Mouse (Mus musculus) erythroblast, adult 5-6 weeks (primary cell): ENCODE data around the gene Begain. TPM values are rescaled to one million over a fixed set of nuclear protein-coding genes. Genes with fewer than 3 reads are reported as not detected.

ENCODE experiments used
- ATAC-seq: replicated peaks from 2 replicates; pipeline ENCODE4 v1.8.0; 2016; ENCODE audit warnings: moderate number of reproducible peaks, mild to moderate bottlenecking, moderate TSS enrichment, inconsistent platforms; ENCODE audit not compliant: poor library complexity, low FRiP score, severe bottlenecking
- total RNA-seq, 2 experiments: library from RNA; stranded (forward) in 1 of 2; stranded (reverse) in 1 of 2; fragments of 150-400 nt in 1 of 2; fragments of 200-764, 138-1000 nt in 1 of 2; gene quantifications; 2 replicates each; pipeline versions ENCODE4 v1.2.3 to v1.2.4; 2015 to 2017; ENCODE audit warnings: low replicate concordance in 2 of 2

Gene Begain
- total RNA-seq (2015; ENCODE audit: low replicate concordance), result not detected in 2 replicates
- total RNA-seq (2017; ENCODE audit: low replicate concordance), result not detected in 2 replicates

- no peak for ATAC-seq
These were observed at the start of gene Begain for GRCm38 (mm10) chr12:109068167-109068653. Begain (minus strand) TSS chr12:109068217.

- ATAC-seq, result no peak
These were observed 47.7 kb upstream of the Begain start for GRCm38 (mm10) chr12:109115707-109116106.

- ATAC-seq, result no peak
These were observed 47.1 kb upstream of the Begain start for GRCm38 (mm10) chr12:109115161-109115560.

GRCm38 (mm10) chr12:109112996-109113592 is 45.1 kb upstream of the Begain start:
- ATAC-seq, result no peak

DNA sequence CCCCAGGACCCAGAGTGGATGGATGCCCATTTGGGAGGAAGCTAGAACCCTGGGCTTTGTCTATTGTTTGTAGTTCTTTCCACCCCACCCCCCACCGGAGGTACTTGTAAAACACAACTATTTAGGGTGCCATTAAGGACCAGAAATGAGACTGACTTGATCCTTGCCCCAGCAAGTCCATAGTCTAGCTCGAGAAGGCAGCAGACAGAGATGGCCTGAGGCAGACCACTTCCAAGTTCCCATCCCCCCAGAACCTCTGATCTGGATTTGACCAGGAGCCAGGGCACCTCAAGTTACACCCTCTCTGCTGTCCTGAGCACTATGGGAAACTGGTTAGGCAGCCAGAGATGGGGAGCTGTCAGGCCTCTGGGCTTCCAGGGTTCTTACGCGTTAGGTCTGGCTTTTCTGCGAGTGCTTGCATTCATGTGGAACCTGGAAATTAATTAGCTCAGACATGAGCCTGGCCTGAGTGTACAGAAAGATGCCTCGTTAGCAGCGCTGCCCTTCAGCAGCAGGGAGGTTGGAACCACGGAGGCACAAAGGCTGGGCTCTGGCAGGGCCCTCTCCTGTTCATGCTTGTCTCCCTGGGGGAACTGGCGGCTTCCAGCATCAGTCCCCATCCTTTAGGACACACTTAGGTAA is 44.5 kb upstream of the Begain start:
- ATAC-seq, result no peak

DNA sequence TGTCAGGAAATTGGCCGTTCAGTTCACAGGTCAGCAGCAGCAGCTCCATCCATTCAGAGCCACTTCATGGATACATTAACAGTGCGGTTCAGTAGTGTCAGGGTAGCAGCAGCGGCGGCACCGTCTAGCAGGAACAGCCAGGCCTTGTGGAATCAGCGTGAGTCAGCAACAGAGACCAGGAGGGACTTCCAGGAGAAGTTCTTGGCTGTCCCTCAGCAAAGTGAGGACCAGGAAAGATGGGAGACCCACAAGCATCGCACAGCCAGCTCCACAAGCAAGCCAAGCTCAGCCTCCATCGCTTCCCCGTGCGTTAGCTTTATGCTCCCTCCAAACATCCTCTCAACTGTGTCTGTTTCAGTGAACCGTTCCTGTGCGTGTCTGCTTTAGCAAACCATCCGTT is 40.9 kb upstream of the Begain start:
- ATAC-seq, result no peak

GRCm38 (mm10) chr12:109100381-109100780 is 32.4 kb upstream of the Begain start:
- ATAC-seq, result no peak

DNA sequence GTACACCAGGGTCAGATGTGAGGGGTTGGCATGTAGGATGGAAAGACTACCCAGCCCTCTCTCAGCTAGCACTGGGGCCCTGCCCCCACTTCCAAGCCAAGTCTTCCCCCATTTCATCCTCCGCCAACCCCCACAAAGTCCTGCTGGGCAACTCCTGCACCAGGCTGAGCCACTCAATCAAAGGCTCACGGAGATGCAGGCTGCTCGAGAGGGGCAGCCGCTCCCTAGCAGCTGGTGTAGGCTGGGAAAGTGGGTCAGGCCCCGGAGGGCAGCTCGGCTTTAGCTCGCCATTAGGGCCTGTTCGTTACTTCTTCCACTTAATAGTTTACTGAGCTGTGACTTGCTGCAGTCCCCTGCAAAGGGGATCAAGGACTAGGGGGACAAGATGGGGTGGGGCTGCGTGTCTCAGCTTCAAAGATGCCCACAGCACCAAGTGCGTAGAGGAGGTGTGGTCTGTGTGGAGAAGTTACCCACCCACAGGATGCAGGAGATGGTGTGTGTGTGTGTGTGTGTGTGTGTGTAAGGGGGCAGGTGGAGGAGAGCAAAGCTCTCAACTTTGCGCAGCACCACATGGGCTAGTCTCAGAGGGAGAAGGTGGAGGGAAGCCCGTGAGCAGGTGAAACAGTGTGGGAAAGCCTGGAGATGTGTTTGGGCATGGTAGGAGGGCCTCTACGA is 22.6 kb upstream of the Begain start:
- ATAC-seq, result no peak

DNA sequence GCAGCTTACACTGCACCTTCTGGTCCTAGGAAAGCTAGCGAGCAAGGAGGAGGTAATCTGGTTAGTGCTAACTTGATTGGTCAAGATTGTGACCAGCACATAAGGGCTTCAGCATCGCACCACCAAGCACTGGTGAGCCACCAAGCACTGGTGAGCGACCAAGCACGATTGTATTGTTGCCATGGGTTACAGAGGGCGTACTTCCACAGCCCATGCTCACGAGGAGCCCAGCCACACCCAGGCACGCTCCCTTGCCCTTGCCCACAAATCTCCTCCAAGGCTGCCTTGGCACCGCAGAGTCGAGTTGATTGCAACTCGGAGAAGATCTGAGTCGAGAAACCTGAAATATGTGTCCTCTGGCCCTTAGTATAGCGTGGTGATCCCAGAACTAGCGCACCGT is 22.0 kb upstream of the Begain start:
- no peak for ATAC-seq

- no peak for ATAC-seq
These were observed 18.1 kb upstream of the Begain start for GRCm38 (mm10) chr12:109086111-109086510.

DNA sequence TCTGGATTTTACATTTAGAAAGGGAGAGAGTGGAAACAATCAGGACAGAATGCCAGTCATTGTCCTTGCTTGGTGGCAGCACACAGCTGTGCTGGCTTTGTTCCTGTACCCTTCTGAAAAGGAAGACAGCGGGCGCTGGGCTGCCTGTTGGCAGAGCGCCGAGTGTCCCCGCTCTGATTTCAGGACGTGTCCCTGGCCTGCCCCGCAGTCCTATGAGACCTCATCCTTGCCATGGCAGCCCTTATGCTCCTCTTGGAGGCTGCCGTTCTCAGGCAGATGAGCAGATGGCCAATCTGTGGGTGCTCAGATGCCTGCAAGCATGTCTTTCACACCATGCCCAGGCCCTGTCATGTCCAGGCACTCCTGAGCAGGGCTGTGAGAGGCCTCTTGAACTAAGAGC is 17.7 kb upstream of the Begain start:
- no peak for ATAC-seq

GRCm38 (mm10) chr12:109085046-109085445 is 17.0 kb upstream of the Begain start:
- no peak for ATAC-seq

DNA sequence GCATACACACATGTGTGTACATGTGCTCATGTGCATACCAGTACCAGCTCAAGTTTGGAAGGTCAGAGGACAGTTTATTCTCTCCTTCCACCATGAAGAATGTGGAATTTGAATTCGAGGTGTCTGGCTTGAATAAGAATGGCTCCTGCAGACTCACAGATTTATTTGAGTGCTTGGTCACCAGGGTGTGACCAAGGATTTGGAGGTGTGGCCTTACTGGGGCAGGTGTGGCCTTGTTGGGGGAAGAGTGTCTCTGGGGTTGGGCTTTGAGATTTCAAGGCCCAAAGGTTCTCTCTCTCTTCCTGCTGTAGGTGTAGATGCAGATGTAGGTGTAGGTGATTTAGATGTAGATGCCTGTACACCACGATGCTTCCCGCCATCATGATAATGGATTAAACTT is 15.5 kb upstream of the Begain start:
- ATAC-seq, result no peak

DNA sequence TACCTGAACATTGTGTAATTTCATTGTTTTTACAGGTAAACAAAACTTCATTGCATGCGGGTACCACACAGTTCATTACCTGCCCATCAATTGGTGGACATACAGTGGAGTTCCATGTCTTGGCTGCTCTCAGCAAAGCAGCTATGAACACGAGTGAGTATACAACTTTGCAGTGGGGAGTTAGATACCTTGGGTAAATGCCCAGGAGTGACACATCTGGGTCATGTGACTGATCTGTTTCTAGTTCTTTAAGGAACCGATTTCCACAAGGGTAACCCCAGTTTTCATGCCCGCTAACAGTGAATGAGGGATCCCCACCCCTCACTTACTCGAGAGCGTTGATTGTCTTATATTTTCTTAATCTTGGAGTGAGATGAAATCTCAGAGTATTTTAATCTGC is 9.0 kb upstream of the Begain start:
- ATAC-seq, result no peak

DNA sequence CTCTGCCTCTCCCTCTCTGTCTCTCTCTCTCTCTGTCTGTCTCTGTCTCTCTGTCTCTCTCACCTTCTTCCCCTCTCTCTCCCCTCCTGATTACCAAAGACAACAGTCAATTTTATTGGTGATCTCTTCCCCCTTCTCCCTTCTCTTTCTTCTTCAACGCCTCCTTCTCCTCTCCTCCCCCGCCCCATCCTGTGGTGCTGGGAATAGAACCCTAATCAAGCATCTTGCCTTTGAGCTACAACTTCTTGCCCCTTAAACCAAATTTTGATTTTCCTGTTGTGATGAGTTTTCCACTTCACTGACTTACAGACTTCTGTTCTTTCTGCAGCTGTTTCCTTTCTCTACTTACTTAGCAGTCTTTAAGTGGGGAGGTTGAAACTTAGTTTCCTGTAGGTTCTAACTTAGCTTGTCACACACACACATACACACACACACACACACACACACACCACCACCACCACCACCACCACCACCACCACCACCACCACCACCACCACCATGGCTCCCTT is 6.8 kb upstream of the Begain start:
- no peak for ATAC-seq

GRCm38 (mm10) chr12:109074106-109074505 is 6.1 kb upstream of the Begain start:
- no peak for ATAC-seq

GRCm38 (mm10) chr12:109071248-109071647 is 3.2 kb upstream of the Begain start:
- no peak for ATAC-seq

DNA sequence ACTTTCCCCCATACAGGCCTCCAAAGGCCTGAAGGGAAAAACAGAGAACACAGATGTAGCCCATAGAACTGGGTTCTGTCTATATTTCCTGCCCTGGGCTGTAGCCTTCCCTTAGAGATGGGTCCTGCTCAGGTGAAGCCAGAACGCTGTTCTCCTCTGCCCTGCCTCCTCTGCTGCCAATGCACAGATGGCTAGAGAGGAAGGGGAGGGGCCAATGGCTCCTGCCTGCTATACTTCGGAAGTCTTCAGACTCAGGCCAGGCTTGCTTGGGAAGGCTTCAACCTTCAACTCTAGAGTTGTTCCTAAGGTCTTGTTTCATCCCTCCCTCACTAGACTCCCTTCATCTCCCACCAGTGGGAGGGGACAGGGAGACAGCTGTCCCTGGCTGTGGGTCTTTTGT is 1.7 kb upstream of the Begain start:
- no peak for ATAC-seq

GRCm38 (mm10) chr12:109068738-109069137 is 721 bp upstream of the Begain start:
- no peak for ATAC-seq

- ATAC-seq, result no peak
These were observed 369 bp downstream of the Begain start for GRCm38 (mm10) chr12:109067561-109068135.

GRCm38 (mm10) chr12:109058660-109059059 is 9.4 kb downstream of the Begain start:
- ATAC-seq, result no peak
